8 mouse cellular contexts compared by ENCODE assay signal in the genomic region with DNA sequence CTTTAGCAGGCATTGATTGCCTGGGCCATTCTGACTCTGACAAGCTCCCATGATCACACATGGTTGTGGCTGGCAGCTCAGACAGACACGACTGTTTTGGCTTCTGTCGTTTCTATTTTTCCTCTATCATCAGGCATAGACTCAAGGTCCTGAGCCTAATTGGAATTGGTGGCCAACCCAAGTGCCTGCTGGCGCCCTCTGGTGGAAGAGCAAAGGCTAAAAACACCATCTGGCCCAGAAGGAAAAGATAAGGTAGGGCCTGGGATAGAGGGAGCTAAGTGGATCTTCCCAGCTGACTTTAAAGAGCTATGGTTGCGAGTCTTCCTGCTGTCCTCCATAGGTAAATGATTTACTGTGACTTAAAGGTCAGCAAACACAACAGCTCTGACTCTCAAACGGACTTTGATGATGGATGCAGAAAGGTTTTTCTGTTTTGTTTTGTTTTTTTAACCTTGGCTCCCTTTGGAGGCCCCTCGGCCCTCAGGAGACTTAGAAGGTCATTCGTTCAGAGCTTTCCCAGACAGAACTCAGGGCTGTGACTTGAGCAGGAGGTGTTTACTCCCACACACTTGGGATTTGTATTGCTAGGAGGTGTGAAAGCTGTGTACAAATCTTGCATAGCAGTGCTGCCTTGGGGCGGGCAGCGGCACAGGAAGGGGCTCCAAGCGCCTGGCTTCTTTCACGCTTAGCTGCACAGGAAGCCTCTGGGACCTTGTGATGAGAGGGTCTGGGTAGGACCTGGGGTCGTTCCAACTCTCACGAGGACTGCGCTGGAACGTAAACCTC. TPM values are rescaled to one million over a fixed set of nuclear protein-coding genes. Genes with fewer than 3 reads are reported as not detected.
DNase-seq lines count a peak whose midpoint lies in the region; ATAC-seq and TF ChIP-seq lines count a peak whose summit lies in the region.

No protein-coding gene starts in this region.

- H3K4me3 ChIP-seq in midbrain, embryonic 14.5 days (replicated peaks; ENCODE audit: low read depth, low read length), result no peak overlapping the region
- no peak overlapping the region for H3K4me3 ChIP-seq in midbrain, embryonic 16.5 days (ENCODE audit: low read depth, low read length)
- H3K4me3 ChIP-seq in bone marrow macrophage, adult 2 months (ENCODE audit: insufficient read depth, low read length), result no peak overlapping the region
- H3K4me3 ChIP-seq in forebrain, embryonic 14.5 days (ENCODE audit: low read depth, low read length), result no peak overlapping the region
- no peak overlapping the region for H3K4me3 ChIP-seq in testis, adult 2 months (ENCODE audit: control insufficient read depth, low read depth, low read length)

- no peaks in the 10 kb centered on the region for H3K27me3 ChIP-seq in midbrain, embryonic 14.5 days (ENCODE audit: control insufficient read depth, insufficient read depth, low read length)
- no peaks in the 10 kb centered on the region for H3K27me3 ChIP-seq in midbrain, embryonic 16.5 days (ENCODE audit: control insufficient read depth, insufficient read depth, low read depth, low read length)
- H3K27me3 ChIP-seq in forebrain, embryonic 14.5 days (replicated peaks; ENCODE audit: control insufficient read depth, insufficient read depth, low read length), result no peaks in the 10 kb centered on the region
- no peaks in the 10 kb centered on the region for H3K27me3 ChIP-seq in testis, adult 2 months (ENCODE audit: control insufficient read depth, insufficient read depth, low read length)

- no peak for ATAC-seq in midbrain, embryonic 14.5 days (ENCODE audit: low FRiP score, low TSS enrichment)
- ATAC-seq in midbrain, embryonic 16.5 days, result no peak
- no peak for ATAC-seq in forebrain, embryonic 14.5 days
- ATAC-seq in hematopoietic stem cell, adult 5-6 weeks (replicated peaks in 1 of 2; ENCODE audit: insufficient read depth in 1 of 2, low FRiP score in 2 of 2, low TSS enrichment in 1 of 2, low read depth in 1 of 2, poor library complexity in 2 of 2, severe bottlenecking in 2 of 2), result peak; percentile 70 to 81

- DNase-seq in midbrain, embryonic 14.5 days, result peak; percentile 47
- peak; percentile 29 for DNase-seq in forebrain, embryonic 14.5 days (ENCODE audit: low spot score)
- DNase-seq in layer of hippocampus, postnatal 36 days, result peak; percentile 50 to 54
- peak; percentile 85 for DNase-seq in lung, postnatal 36 days

- peak; percentile 79 for TF ChIP-seq CTCF in bone marrow macrophage, adult 2 months (IDR thresholded peaks at IDR 0.05; ENCODE audit: low read depth, low read length)
- TF ChIP-seq CTCF in testis, adult 2 months (IDR thresholded peaks at IDR 0.05; ENCODE audit: control insufficient read depth, insufficient read depth, insufficient replicate concordance, low read depth, low read length), result peak; percentile 63; the same call in 1 of the 2 replicates

- no peaks in the 10 kb centered on the region for H3K4me1 ChIP-seq in midbrain, embryonic 14.5 days (ENCODE audit: control insufficient read depth, insufficient read depth, low read length)
- no peaks in the 10 kb centered on the region for H3K4me1 ChIP-seq in midbrain, embryonic 16.5 days (ENCODE audit: control insufficient read depth, insufficient read depth, low read length)
- no peaks in the 10 kb centered on the region for H3K4me1 ChIP-seq in bone marrow macrophage, adult 2 months (ENCODE audit: control insufficient read depth, insufficient read depth, low read length)
- H3K4me1 ChIP-seq in forebrain, embryonic 14.5 days (ENCODE audit: control insufficient read depth, insufficient read depth, low read length), result no peaks in the 10 kb centered on the region
- H3K4me1 ChIP-seq in testis, adult 2 months (ENCODE audit: control insufficient read depth, insufficient read depth, low read length), result peaks cover 6% of the 10 kb centered on the region

- no peaks in the 10 kb centered on the region for H3K9me3 ChIP-seq in midbrain, embryonic 14.5 days (ENCODE audit: control insufficient read depth, low read length)
- H3K9me3 ChIP-seq in midbrain, embryonic 16.5 days (replicated peaks; ENCODE audit: control insufficient read depth, low read length, poor library complexity, severe bottlenecking), result no peaks in the 10 kb centered on the region
- no peaks in the 10 kb centered on the region for H3K9me3 ChIP-seq in forebrain, embryonic 14.5 days (replicated peaks; ENCODE audit: control insufficient read depth, low read length)

- H3K27ac ChIP-seq in midbrain, embryonic 14.5 days (replicated peaks; ENCODE audit: low read depth, low read length), result no peak overlapping the region
- no peak overlapping the region for H3K27ac ChIP-seq in midbrain, embryonic 16.5 days (ENCODE audit: low read length)
- no peak overlapping the region for H3K27ac ChIP-seq in bone marrow macrophage, adult 2 months (ENCODE audit: insufficient read depth, low read depth, low read length)
- no peak overlapping the region for H3K27ac ChIP-seq in forebrain, embryonic 14.5 days (ENCODE audit: low read depth, low read length)
- H3K27ac ChIP-seq in testis, adult 2 months (ENCODE audit: control insufficient read depth, insufficient read depth, low read depth, low read length), result no peak overlapping the region

- H3K4me2 ChIP-seq in midbrain, embryonic 14.5 days (ENCODE audit: low read length), result no peak overlapping the region
- no peak overlapping the region for H3K4me2 ChIP-seq in midbrain, embryonic 16.5 days (ENCODE audit: low read length)
- H3K4me2 ChIP-seq in forebrain, embryonic 14.5 days (ENCODE audit: low read length), result no peak overlapping the region

- 49% methylated on average over 15 of the region's 15 CpGs for WGBS in midbrain, embryonic 14.5 days
- WGBS in midbrain, embryonic 16.5 days, result 64% methylated on average over 15 of the region's 15 CpGs
- 62% methylated on average over 15 of the region's 15 CpGs for WGBS in forebrain, embryonic 14.5 days

- no peaks in the 10 kb centered on the region for H3K36me3 ChIP-seq in midbrain, embryonic 14.5 days (ENCODE audit: control insufficient read depth, insufficient read depth, low read length)
- no peaks in the 10 kb centered on the region for H3K36me3 ChIP-seq in midbrain, embryonic 16.5 days (ENCODE audit: control insufficient read depth, insufficient read depth, low read length)
- H3K36me3 ChIP-seq in forebrain, embryonic 14.5 days (ENCODE audit: control insufficient read depth, insufficient read depth, low read length), result no peaks in the 10 kb centered on the region
- no peaks in the 10 kb centered on the region for H3K36me3 ChIP-seq in testis, adult 2 months (ENCODE audit: control insufficient read depth, insufficient read depth, low read length)

- no peak overlapping the region for H3K9ac ChIP-seq in midbrain, embryonic 14.5 days (replicated peaks; ENCODE audit: low read length)
- H3K9ac ChIP-seq in midbrain, embryonic 16.5 days (ENCODE audit: low read depth, low read length), result no peak overlapping the region
- H3K9ac ChIP-seq in forebrain, embryonic 14.5 days (ENCODE audit: low read length), result no peak overlapping the region

- TF ChIP-seq POLR2A in bone marrow macrophage, adult 2 months (IDR thresholded peaks at IDR 0.05; ENCODE audit: borderline replicate concordance, low read depth, low read length), result no peak
- TF ChIP-seq POLR2A in testis, adult 2 months (IDR thresholded peaks at IDR 0.05; ENCODE audit: control insufficient read depth, low read depth, low read length), result no peak

RNA-seq across cellular contexts. Expression of a gene that starts 22.4 kb away (rescaled TPM):
- 1.8 and 2.7 TPM in 2 replicates for polyA plus RNA-seq in midbrain, embryonic 14.5 days (2014; fragmentation: Nextera tagmentation; extraction: Ambion mirVana)
- polyA plus RNA-seq in midbrain, embryonic 16.5 days (2015; fragmentation: Nextera tagmentation; extraction: Ambion mirVana), result 2.0 TPM in 2 replicates
- polyA plus RNA-seq in bone marrow macrophage, adult 2 months (2012; ENCODE audit: insufficient read depth, insufficient read length, missing spikeins), result 7.5 and 7.8 TPM in 2 replicates
- 2.2 and 2.3 TPM in 2 replicates for polyA plus RNA-seq in forebrain, embryonic 14.5 days (2014; fragmentation: Nextera tagmentation; extraction: Ambion mirVana)
- total RNA-seq in hematopoietic stem cell, adult 5-6 weeks (2017), result 1.9 and 3.9 TPM in 2 replicates
- total RNA-seq in layer of hippocampus, postnatal 36 days (2021), result 1 to 10 TPM in 1 of 2 experiments, under 1 TPM in 1; 0.94 to 1.2 TPM
- 9.1 and 10.7 TPM in 2 replicates for polyA plus RNA-seq in testis, adult 2 months (2012; rRNA removed)

Comparison
In these comparisons a context has a peak if more than half of its experiments do, and no peak if none do; other contexts are left out.
1. ATAC-seq: peak in hematopoietic stem cell, adult 5-6 weeks (2 of 2); none in midbrain, embryonic 14.5 days (single experiment), midbrain, embryonic 16.5 days (single experiment) and forebrain, embryonic 14.5 days (single experiment).
2. DNase-seq: peak in every context shown above with its lines; median percentile 85 in lung, postnatal 36 days; 52 in layer of hippocampus, postnatal 36 days; 47 in midbrain, embryonic 14.5 days; 29 in forebrain, embryonic 14.5 days.